Mouse (Mus musculus): ENCODE results near the gene Pla2g2c. TPM values are rescaled to one million over a fixed set of nuclear protein-coding genes. Genes with fewer than 3 reads are reported as not detected.

The Pla2g2c gene
- polyA plus RNA-seq, 1 experiment: not detected

DNA sequence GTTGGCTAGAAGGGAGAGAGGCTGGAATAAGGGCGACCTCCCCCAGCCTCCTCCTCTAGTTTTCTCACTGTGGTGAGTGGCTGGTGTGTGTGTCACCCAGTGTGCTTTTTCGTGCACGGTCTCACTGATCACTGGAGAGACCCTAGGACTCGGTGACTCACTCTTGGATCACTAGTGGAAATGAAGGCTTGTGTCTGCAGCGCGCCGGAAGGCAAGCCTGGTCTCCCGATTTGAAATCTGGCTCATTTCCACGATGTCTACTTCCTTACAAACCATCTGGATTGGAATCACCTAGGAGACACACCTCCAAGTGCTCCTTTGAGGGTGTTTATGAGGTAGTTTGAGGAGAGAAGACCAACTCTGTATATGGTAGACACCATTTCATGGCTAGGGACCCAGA lies 22.3 kb downstream of the Pla2g2c start:
- no peak overlapping the region for H3K4me3 ChIP-seq (replicated peaks; ENCODE audit: control insufficient read depth, low read depth, low read length)
- no peak overlapping the region for H3K27ac ChIP-seq (ENCODE audit: control insufficient read depth, insufficient read depth, low read depth, low read length, poor library complexity)
- WGBS: 81% methylated on average over 9 of the region's 9 CpGs
- TF ChIP-seq POLR2A (IDR thresholded peaks at IDR 0.05; ENCODE audit: borderline replicate concordance, control insufficient read depth, low read depth, low read length) (no peak), CTCF (IDR thresholded peaks at IDR 0.05; ENCODE audit: control insufficient read depth, insufficient read depth, low read length) (no peak)
- H3K4me1 ChIP-seq (ENCODE audit: control insufficient read depth, insufficient read depth, low read length): no peaks in the 10 kb centered on the region

DNA sequence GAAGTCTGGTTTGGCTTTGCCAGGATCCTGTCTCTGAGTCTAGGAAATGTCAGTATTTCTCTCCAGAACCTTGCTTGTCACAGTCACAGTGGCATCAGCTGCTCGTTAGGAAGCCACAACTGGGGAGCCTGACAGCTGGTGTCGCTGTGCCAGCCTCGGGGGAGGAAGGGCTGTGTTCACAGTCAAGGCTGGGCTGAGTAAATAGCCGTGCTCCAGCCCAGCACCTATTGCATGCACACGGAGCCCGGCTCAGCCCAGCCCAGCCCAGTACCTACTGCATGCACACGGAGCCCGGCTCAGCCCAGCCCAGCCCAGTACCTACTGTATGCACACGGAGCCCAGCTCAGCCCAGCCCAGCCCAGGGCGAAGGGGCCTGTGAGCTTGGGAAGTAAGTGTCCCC lies 23.3 kb downstream of the Pla2g2c start:
- no peak for TF ChIP-seq CTCF (IDR thresholded peaks at IDR 0.05; ENCODE audit: control insufficient read depth, insufficient read depth, low read length)
- no peak for TF ChIP-seq POLR2A (IDR thresholded peaks at IDR 0.05; ENCODE audit: borderline replicate concordance, control insufficient read depth, low read depth, low read length)
- Histone ChIP-seq H3K4me3 (replicated peaks; ENCODE audit: control insufficient read depth, low read depth, low read length) (no peak overlapping the region), H3K4me1 (ENCODE audit: control insufficient read depth, insufficient read depth, low read length) (no peaks in the 10 kb centered on the region), H3K27ac (ENCODE audit: control insufficient read depth, insufficient read depth, low read depth, low read length, poor library complexity) (no peak overlapping the region)
- WGBS: 57% methylated on average over 10 of the region's 10 CpGs

GRCm38 (mm10) chr4:138748369-138749072 lies 23.9 kb downstream of the Pla2g2c start:
- TF ChIP-seq CTCF (IDR thresholded peaks at IDR 0.05; ENCODE audit: control insufficient read depth, insufficient read depth, low read length): peak; percentile 21; the same call in 1 of the 2 replicates
- no peak for TF ChIP-seq POLR2A (IDR thresholded peaks at IDR 0.05; ENCODE audit: borderline replicate concordance, control insufficient read depth, low read depth, low read length)
- 47% methylated on average over 8 of the region's 8 CpGs for WGBS
- Histone ChIP-seq H3K4me1 (ENCODE audit: control insufficient read depth, insufficient read depth, low read length) (no peaks in the 10 kb centered on the region), H3K27ac (ENCODE audit: control insufficient read depth, insufficient read depth, low read depth, low read length, poor library complexity) (no peak overlapping the region), H3K4me3 (replicated peaks; ENCODE audit: control insufficient read depth, low read depth, low read length) (no peak overlapping the region)

- TF ChIP-seq CTCF (IDR thresholded peaks at IDR 0.05; ENCODE audit: control insufficient read depth, insufficient read depth, low read length) (no peak), POLR2A (IDR thresholded peaks at IDR 0.05; ENCODE audit: borderline replicate concordance, control insufficient read depth, low read depth, low read length) (no peak)
- Histone ChIP-seq H3K4me1 (ENCODE audit: control insufficient read depth, insufficient read depth, low read length) (no peaks in the 10 kb centered on the region), H3K27ac (ENCODE audit: control insufficient read depth, insufficient read depth, low read depth, low read length, poor library complexity) (no peak overlapping the region), H3K4me3 (replicated peaks; ENCODE audit: control insufficient read depth, low read depth, low read length) (no peak overlapping the region)
- WGBS: 83% methylated on average over 6 of the region's 6 CpGs
These were observed 28.0 kb downstream of the Pla2g2c start for GRCm38 (mm10) chr4:138752603-138753002.

DNA sequence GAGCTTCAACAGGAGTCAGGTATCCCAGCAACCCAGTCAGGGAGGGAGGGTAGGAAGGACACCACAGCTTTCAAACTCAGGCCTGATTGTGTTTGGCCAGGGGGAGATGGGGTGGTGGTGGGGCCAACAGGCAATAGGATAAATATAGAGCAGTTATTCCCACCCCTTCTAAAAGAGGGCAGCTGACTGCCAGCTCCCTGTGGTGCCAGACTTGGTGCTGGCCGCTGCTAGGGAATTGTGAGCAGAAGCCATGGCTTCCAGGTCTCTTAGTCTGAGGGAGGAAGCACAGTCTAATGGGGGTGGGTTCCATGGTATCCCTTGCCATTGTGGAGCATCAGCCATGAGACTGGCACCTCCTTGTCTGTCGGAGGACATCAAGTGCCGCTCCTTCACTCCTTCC lies 29.0 kb downstream of the Pla2g2c start:
- TF ChIP-seq CTCF (IDR thresholded peaks at IDR 0.05; ENCODE audit: control insufficient read depth, insufficient read depth, low read length): no peak
- no peak for TF ChIP-seq POLR2A (IDR thresholded peaks at IDR 0.05; ENCODE audit: borderline replicate concordance, control insufficient read depth, low read depth, low read length)
- Histone ChIP-seq H3K4me1 (ENCODE audit: control insufficient read depth, insufficient read depth, low read length) (no peaks in the 10 kb centered on the region), H3K27ac (ENCODE audit: control insufficient read depth, insufficient read depth, low read depth, low read length, poor library complexity) (no peak overlapping the region), H3K4me3 (replicated peaks; ENCODE audit: control insufficient read depth, low read depth, low read length) (no peak overlapping the region)
- WGBS: 87% methylated on average over 3 of the region's 3 CpGs

- TF ChIP-seq CTCF (IDR thresholded peaks at IDR 0.05; ENCODE audit: control insufficient read depth, insufficient read depth, low read length): no peak
- no peak for TF ChIP-seq POLR2A (IDR thresholded peaks at IDR 0.05; ENCODE audit: borderline replicate concordance, control insufficient read depth, low read depth, low read length)
These were observed 29.8 kb downstream of the Pla2g2c start for GRCm38 (mm10) chr4:138754432-138754831.

DNA sequence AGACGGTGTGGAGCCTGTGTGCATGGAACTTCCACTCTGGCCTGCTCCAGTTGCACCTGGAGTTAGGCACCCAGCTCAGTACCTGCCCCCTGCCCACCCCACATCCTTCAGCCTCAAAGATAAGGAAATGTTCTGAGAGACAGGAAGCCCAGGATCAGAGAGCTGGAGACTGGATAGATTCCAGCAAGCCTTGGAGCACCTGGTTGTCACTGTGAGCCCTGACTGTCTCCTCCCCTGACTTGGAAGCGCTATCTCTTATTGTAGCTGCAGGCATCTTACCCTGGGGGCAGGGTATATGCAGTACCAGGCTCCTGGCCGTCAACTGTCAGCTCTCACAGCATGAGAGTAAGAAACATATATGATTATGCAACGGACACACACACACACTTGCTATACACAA lies 30.8 kb downstream of the Pla2g2c start:
- Histone ChIP-seq H3K27ac (ENCODE audit: control insufficient read depth, insufficient read depth, low read depth, low read length, poor library complexity) (no peak overlapping the region), H3K4me3 (replicated peaks; ENCODE audit: control insufficient read depth, low read depth, low read length) (no peak overlapping the region), H3K4me1 (ENCODE audit: control insufficient read depth, insufficient read depth, low read length) (no peaks in the 10 kb centered on the region)
- TF ChIP-seq CTCF (IDR thresholded peaks at IDR 0.05; ENCODE audit: control insufficient read depth, insufficient read depth, low read length): no peak
- TF ChIP-seq POLR2A (IDR thresholded peaks at IDR 0.05; ENCODE audit: borderline replicate concordance, control insufficient read depth, low read depth, low read length): no peak
- 76% methylated on average over 4 of the region's 4 CpGs for WGBS

More at GRCm38 (mm10) chr4:138754432-138754831, 29.8 kb downstream of the Pla2g2c start:
- no peak overlapping the region for H3K27ac ChIP-seq (ENCODE audit: control insufficient read depth, insufficient read depth, low read depth, low read length, poor library complexity)
- no peaks in the 10 kb centered on the region for H3K4me1 ChIP-seq (ENCODE audit: control insufficient read depth, insufficient read depth, low read length)
- WGBS: 72% methylated on average over 9 of the region's 9 CpGs
- no peak overlapping the region for H3K4me3 ChIP-seq (replicated peaks; ENCODE audit: control insufficient read depth, low read depth, low read length)

- 70% methylated on average over 11 of the region's 11 CpGs for WGBS
- no peak overlapping the region for H3K27ac ChIP-seq (ENCODE audit: control insufficient read depth, insufficient read depth, low read depth, low read length, poor library complexity)
- H3K4me3 ChIP-seq (replicated peaks; ENCODE audit: control insufficient read depth, low read depth, low read length): no peak overlapping the region
- no peaks in the 10 kb centered on the region for H3K4me1 ChIP-seq (ENCODE audit: control insufficient read depth, insufficient read depth, low read length)
- TF ChIP-seq CTCF (IDR thresholded peaks at IDR 0.05; ENCODE audit: control insufficient read depth, insufficient read depth, low read length) (no peak), POLR2A (IDR thresholded peaks at IDR 0.05; ENCODE audit: borderline replicate concordance, control insufficient read depth, low read depth, low read length) (no peak)
These were observed 31.4 kb downstream of the Pla2g2c start for GRCm38 (mm10) chr4:138755983-138756382.
